In genomic region chr4:45497282-45497681, GRCm38 (mm10) we compare ENCODE assay signal across 27 mouse cellular contexts. TPM values are rescaled to one million over a fixed set of nuclear protein-coding genes. Genes with fewer than 3 reads are reported as not detected.
DNase-seq lines count a peak whose midpoint lies in the region; ATAC-seq lines count a peak whose summit lies in the region.
"Had no signal": no experiment of that assay in that cellular context is flagged by ENCODE, and none has a peak within 500 bp of the region (broad histone marks: within the 10 kb centered on the region; RNA-seq: fewer than 3 reads in every experiment).

No protein-coding gene starts in this region.

- peak overlapping the region; percentile 60; the same call in 1 of the 2 replicates for H3K27ac ChIP-seq in heart, embryonic 10.5 days
- no peak overlapping the region for H3K27ac ChIP-seq in hindbrain, embryonic 16.5 days (ENCODE audit: low read depth, low read length)
- no peak overlapping the region for H3K27ac ChIP-seq in hindbrain, embryonic 11.5 days (ENCODE audit: low read depth, low read length)
- H3K27ac ChIP-seq in neural tube, embryonic 12.5 days = no peak overlapping the region
- H3K27ac ChIP-seq in neural tube, embryonic 15.5 days (replicated peaks) = no peak overlapping the region
- H3K27ac ChIP-seq: embryonic facial prominence, embryonic 15.5 days; hindbrain, embryonic 15.5 days; left cerebral cortex, adult 2 months; liver, embryonic 12.5 days; midbrain, embryonic 12.5 days had no signal

- H3K36me3 ChIP-seq in heart, embryonic 10.5 days = no peaks in the 10 kb centered on the region
- H3K36me3 ChIP-seq in hindbrain, embryonic 16.5 days (ENCODE audit: control insufficient read depth, insufficient read depth, low read length) = no peaks in the 10 kb centered on the region
- no peaks in the 10 kb centered on the region for H3K36me3 ChIP-seq in hindbrain, embryonic 11.5 days (ENCODE audit: control insufficient read depth, insufficient read depth, low read length)
- H3K36me3 ChIP-seq in neural tube, embryonic 12.5 days = no peaks in the 10 kb centered on the region
- no peaks in the 10 kb centered on the region for H3K36me3 ChIP-seq in neural tube, embryonic 15.5 days
- H3K36me3 ChIP-seq: embryonic facial prominence, embryonic 15.5 days; G1E; heart, embryonic 12.5 days; hindbrain, embryonic 15.5 days; midbrain, embryonic 12.5 days had no signal

- no peaks in the 10 kb centered on the region for H3K27me3 ChIP-seq in heart, embryonic 10.5 days (ENCODE audit: insufficient read depth, poor library complexity, severe bottlenecking)
- H3K27me3 ChIP-seq in hindbrain, embryonic 16.5 days (replicated peaks; ENCODE audit: control insufficient read depth, insufficient read depth, low read length) = no peaks in the 10 kb centered on the region
- no peaks in the 10 kb centered on the region for H3K27me3 ChIP-seq in hindbrain, embryonic 11.5 days (ENCODE audit: control insufficient read depth, insufficient read depth, low read length)
- no peaks in the 10 kb centered on the region for H3K27me3 ChIP-seq in neural tube, embryonic 12.5 days (replicated peaks)
- H3K27me3 ChIP-seq in neural tube, embryonic 15.5 days (replicated peaks) = no peaks in the 10 kb centered on the region; the same call in 1 of the 2 replicates
- H3K27me3 ChIP-seq: embryonic facial prominence, embryonic 15.5 days; heart, embryonic 12.5 days; hindbrain, embryonic 15.5 days; liver, embryonic 12.5 days; Patski had no signal

- no peak overlapping the region for H3K9ac ChIP-seq in hindbrain, embryonic 16.5 days (ENCODE audit: low read depth, low read length)
- H3K9ac ChIP-seq in hindbrain, embryonic 11.5 days (ENCODE audit: low read depth, low read length) = no peak overlapping the region
- H3K9ac ChIP-seq in neural tube, embryonic 12.5 days = no peak overlapping the region
- no peak overlapping the region for H3K9ac ChIP-seq in neural tube, embryonic 15.5 days (replicated peaks)
- H3K9ac ChIP-seq: embryonic facial prominence, embryonic 15.5 days; hindbrain, embryonic 15.5 days; liver, embryonic 12.5 days; liver, postnatal 0 days; midbrain, embryonic 12.5 days had no signal

- no peak overlapping the region for H3K4me3 ChIP-seq in heart, embryonic 10.5 days
- H3K4me3 ChIP-seq in hindbrain, embryonic 16.5 days (ENCODE audit: low read length) = no peak overlapping the region
- H3K4me3 ChIP-seq in hindbrain, embryonic 11.5 days (ENCODE audit: low read depth, low read length) = no peak overlapping the region
- H3K4me3 ChIP-seq in neural tube, embryonic 12.5 days = no peak overlapping the region
- H3K4me3 ChIP-seq in neural tube, embryonic 15.5 days (replicated peaks) = no peak overlapping the region
- H3K4me3 ChIP-seq: embryonic facial prominence, embryonic 15.5 days; heart, embryonic 12.5 days; hindbrain, embryonic 15.5 days; left cerebral cortex, adult 2 months; liver, embryonic 12.5 days; midbrain, embryonic 12.5 days had no signal

- intact Hi-C loops in heart, postnatal 10 days (cut with DNase I) = no loop called here
- intact Hi-C loops in left cerebral cortex, postnatal 4 days (cut with DNase I) = no loop called here

- no peak for DNase-seq in heart, embryonic 10.5 days (ENCODE audit: low spot score)
- no peak for DNase-seq in heart, postnatal 10 days
- DNase-seq in hindbrain, embryonic 11.5 days (ENCODE audit: low spot score) = no peak
- DNase-seq in thymus, postnatal 4 days = no peak
- no peak for DNase-seq in left cerebral cortex, postnatal 4 days
- DNase-seq: adrenal gland, postnatal 25 days; cerebellum, adult 2 months; cerebellum, postnatal 14 days; gastrocnemius, postnatal 14 days; kidney, adult 9 months; kidney, postnatal 25 days; liver, postnatal 0 days; lung, postnatal 36 days; right cerebral cortex, postnatal 14 days had no signal

- WGBS in heart, embryonic 10.5 days = 86% methylated on average over 6 of the region's 6 CpGs
- 41% methylated on average over 6 of the region's 6 CpGs for WGBS in hindbrain, embryonic 16.5 days
- WGBS in hindbrain, embryonic 11.5 days = 54% methylated on average over 6 of the region's 6 CpGs
- 11% methylated on average over 6 of the region's 6 CpGs for WGBS in neural tube, embryonic 12.5 days
- 15% methylated on average over 6 of the region's 6 CpGs for WGBS in neural tube, embryonic 15.5 days

- ATAC-seq in hindbrain, embryonic 16.5 days = 0 out of 2 replicates have a peak, but pooled peaks have one; percentile 32
- no peak for ATAC-seq in hindbrain, embryonic 11.5 days (ENCODE audit: low FRiP score)
- ATAC-seq in neural tube, embryonic 12.5 days (ENCODE audit: low FRiP score, low read depth) = 0 out of 2 replicates have a peak, but pooled peaks have one; percentile 23
- ATAC-seq in neural tube, embryonic 15.5 days (ENCODE audit: low FRiP score) = no peak
- ATAC-seq: forebrain, embryonic 14.5 days; intestine, postnatal 0 days; liver, embryonic 12.5 days; liver, postnatal 0 days; Patski had no signal

- H3K4me1 ChIP-seq in heart, embryonic 10.5 days = peaks cover 100% of the 10 kb centered on the region
- H3K4me1 ChIP-seq in hindbrain, embryonic 16.5 days (ENCODE audit: control insufficient read depth, insufficient read depth, low read depth, low read length) = peaks cover 39% of the 10 kb centered on the region
- peaks cover 26% of the 10 kb centered on the region for H3K4me1 ChIP-seq in hindbrain, embryonic 11.5 days (replicated peaks; ENCODE audit: control insufficient read depth, insufficient read depth, low read length)
- H3K4me1 ChIP-seq in neural tube, embryonic 12.5 days = peaks cover 71% of the 10 kb centered on the region
- H3K4me1 ChIP-seq in neural tube, embryonic 15.5 days = peaks cover 72% of the 10 kb centered on the region

- H3K9me3 ChIP-seq in heart, embryonic 10.5 days = no peaks in the 10 kb centered on the region
- no peaks in the 10 kb centered on the region for H3K9me3 ChIP-seq in hindbrain, embryonic 16.5 days (ENCODE audit: control insufficient read depth, low read length)
- H3K9me3 ChIP-seq in hindbrain, embryonic 11.5 days (ENCODE audit: control insufficient read depth, low read length) = no peaks in the 10 kb centered on the region
- H3K9me3 ChIP-seq in neural tube, embryonic 12.5 days = no peaks in the 10 kb centered on the region
- no peaks in the 10 kb centered on the region for H3K9me3 ChIP-seq in neural tube, embryonic 15.5 days (replicated peaks)
- H3K9me3 ChIP-seq: embryonic facial prominence, embryonic 15.5 days; G1E; heart, embryonic 12.5 days; hindbrain, embryonic 15.5 days; liver, embryonic 12.5 days; midbrain, embryonic 12.5 days had no signal

- no peak overlapping the region for H3K4me2 ChIP-seq in hindbrain, embryonic 16.5 days (ENCODE audit: low read length)
- H3K4me2 ChIP-seq in hindbrain, embryonic 11.5 days (replicated peaks; ENCODE audit: low read depth, low read length) = no peak overlapping the region
- H3K4me2 ChIP-seq in neural tube, embryonic 12.5 days (replicated peaks) = peak overlapping the region; percentile 28
- H3K4me2 ChIP-seq in neural tube, embryonic 15.5 days = no peak overlapping the region
- H3K4me2 ChIP-seq: embryonic facial prominence, embryonic 15.5 days; heart, embryonic 12.5 days; hindbrain, embryonic 15.5 days; liver, embryonic 12.5 days; midbrain, embryonic 12.5 days had no signal

RNA-seq across cellular contexts. Expression of gene Shb, which starts 35.0 kb away (rescaled TPM):
- 8.2 and 8.3 TPM in 2 replicates for polyA plus RNA-seq in heart, embryonic 10.5 days (2016; fragmentation: Nextera tagmentation; extraction: Ambion mirVana)
- 10 to 100 TPM; 67.9 to 71.6 TPM for total RNA-seq in heart, postnatal 10 days (2021)
- 2.6 and 3.8 TPM in 2 replicates for polyA plus RNA-seq in hindbrain, embryonic 16.5 days (2015; fragmentation: Nextera tagmentation; extraction: Ambion mirVana)
- polyA plus RNA-seq in hindbrain, embryonic 11.5 days (2014; fragmentation: Nextera tagmentation; extraction: Ambion mirVana) = 4.2 and 6.2 TPM in 2 replicates
- 8.2 and 10.3 TPM in 2 replicates for polyA plus RNA-seq in neural tube, embryonic 12.5 days (2016; fragmentation: Nextera tagmentation; extraction: Ambion mirVana)
- polyA plus RNA-seq in neural tube, embryonic 15.5 days (2015; fragmentation: Nextera tagmentation; extraction: Ambion mirVana) = 3.9 and 4.7 TPM in 2 replicates
- total RNA-seq in left cerebral cortex, postnatal 4 days (2021) = 10 to 100 TPM; 23.0 to 25.6 TPM
- total RNA-seq: G1E had no signal
- polyA plus RNA-seq: G1E had no signal

Comparison
In these comparisons a context has a peak if more than half of its experiments do, and no peak if none do; other contexts are left out.
1. ATAC-seq: peak in hindbrain, embryonic 16.5 days (single experiment) and neural tube, embryonic 12.5 days (single experiment); none in hindbrain, embryonic 11.5 days (single experiment) and neural tube, embryonic 15.5 days (single experiment).